Mouse (Mus musculus): ENCODE results near the gene Cep85l. TPM values are rescaled to one million over a fixed set of nuclear protein-coding genes. Genes with fewer than 3 reads are reported as not detected.
A peak's percentile ranks its signal among the peaks of the same experiment; 100 is the strongest.

Cep85l gene
- polyA plus RNA-seq, 1 experiment from 2014 or later: 8.8 TPM

DNA sequence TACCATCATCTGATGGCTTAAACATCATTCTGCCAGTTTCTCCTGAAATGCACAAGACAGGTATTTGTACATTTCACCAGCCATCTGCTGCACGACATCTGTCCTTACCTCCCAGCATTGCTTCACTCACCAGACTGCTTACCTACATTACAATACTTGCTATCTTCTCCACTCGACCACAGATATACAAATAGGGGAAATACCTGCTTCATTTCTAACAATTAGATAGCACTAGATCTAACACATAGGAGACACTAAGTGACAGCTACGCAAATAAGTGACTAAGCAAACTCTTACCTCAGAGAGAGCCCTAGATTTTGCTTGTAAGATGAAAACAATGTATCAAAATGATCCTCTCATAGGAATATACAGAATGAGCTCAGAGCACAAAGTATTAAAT, 26.1 kb downstream of the Cep85l start:
- H3K36me3 ChIP-seq: peaks cover 13% of the 10 kb centered on the region
- WGBS: 77% methylated on average over 3 of the region's 3 CpGs
- H3K4me1 ChIP-seq: no peaks in the 10 kb centered on the region

DNA sequence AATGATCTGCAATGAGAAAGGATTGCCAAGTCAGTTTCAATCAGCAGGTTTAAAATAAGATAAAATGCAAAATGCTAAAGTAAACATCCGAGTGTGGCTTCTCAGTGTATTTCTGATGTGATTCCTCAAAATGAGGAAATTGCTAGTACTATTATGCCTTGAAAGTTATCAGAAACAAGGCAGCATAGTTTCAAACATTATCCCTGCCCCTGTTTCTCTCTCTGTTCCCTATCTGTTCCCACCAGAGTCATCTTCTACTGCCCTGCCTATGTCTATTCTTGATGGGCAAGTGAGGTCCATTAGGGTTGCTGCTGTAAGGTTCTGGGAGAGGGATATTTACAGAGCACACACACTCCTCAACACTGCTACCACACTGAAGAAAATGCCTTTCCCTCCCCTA, 30.5 kb downstream of the Cep85l start:
- peaks cover 6% of the 10 kb centered on the region; the same call in 1 of the 2 replicates for H3K36me3 ChIP-seq
- H3K27ac ChIP-seq: no peak overlapping the region
- H3K4me3 ChIP-seq: no peak overlapping the region
- no peaks in the 10 kb centered on the region; the same call in 1 of the 2 replicates for H3K4me1 ChIP-seq
- WGBS: 71% methylated on average over 1 of the region's 1 CpGs
- H3K27me3 ChIP-seq: no peaks in the 10 kb centered on the region
- no peak overlapping the region for H3K9ac ChIP-seq
- no peak for ATAC-seq (ENCODE audit: borderline replicate concordance, extremely low read depth, low FRiP score, low TSS enrichment)
- no peaks in the 10 kb centered on the region for H3K9me3 ChIP-seq
- H3K4me2 ChIP-seq: no peak overlapping the region

More for the DNA sequence above, 26.1 kb downstream of the Cep85l start:
- Histone ChIP-seq H3K9ac (no peak overlapping the region), H3K27ac (no peak overlapping the region), H3K4me3 (no peak overlapping the region), H3K4me2 (no peak overlapping the region), H3K9me3 (no peaks in the 10 kb centered on the region), H3K27me3 (no peaks in the 10 kb centered on the region)
- no peak for ATAC-seq (ENCODE audit: borderline replicate concordance, extremely low read depth, low FRiP score, low TSS enrichment)

DNA sequence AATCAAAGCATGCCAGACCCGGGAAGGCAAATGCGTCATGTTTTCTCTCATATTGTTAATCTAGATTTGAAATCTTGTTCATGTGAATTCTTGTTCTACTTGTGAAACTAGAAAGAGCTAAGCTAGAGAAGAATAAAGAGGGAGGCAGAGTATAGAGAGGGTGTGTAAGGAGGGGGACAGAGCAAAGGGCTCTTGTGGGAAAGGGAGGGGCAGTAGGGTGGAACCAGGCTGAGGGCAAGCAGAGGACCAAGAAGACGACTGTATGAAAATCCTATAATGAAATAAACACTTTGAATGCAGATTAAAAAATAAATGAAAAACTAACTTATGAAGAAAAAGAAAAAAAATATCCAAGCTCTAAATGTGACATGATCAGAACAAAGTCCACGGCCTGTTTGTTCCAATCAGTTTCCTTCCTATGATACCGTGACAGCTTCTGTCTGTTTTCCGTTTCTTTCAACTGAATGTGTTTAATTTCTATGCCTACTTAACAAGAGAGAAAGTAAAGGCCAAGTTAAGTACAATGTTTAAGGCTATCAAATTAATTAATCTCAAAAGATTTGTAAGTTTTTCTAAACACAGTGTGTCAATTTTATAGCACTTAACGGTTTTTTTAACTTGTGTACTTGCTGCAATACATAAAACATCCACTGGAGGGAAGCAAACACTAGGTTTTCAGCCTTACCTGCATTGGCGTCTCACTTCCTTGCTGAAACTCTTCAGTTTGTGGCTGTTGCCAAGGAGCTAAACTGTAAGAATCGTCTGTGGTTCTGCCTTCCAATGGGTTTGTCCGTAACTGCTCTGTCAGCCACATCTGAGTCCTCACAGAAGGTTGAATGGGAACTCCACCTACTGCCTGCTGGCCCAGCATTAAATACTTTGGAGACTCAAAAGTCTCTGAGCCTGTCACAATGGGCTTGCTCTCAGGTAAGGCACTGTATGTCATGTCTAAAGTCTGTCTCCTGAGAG, 31.7 kb downstream of the Cep85l start:
- 54% methylated on average over 10 of the region's 10 CpGs for WGBS
- Histone ChIP-seq H3K9me3 (no peaks in the 10 kb centered on the region), H3K4me2 (no peak overlapping the region), H3K4me3 (no peak overlapping the region), H3K27me3 (no peaks in the 10 kb centered on the region), H3K27ac (no peak overlapping the region), H3K9ac (no peak overlapping the region), H3K36me3 (peaks cover 6% of the 10 kb centered on the region; the same call in 1 of the 2 replicates), H3K4me1 (peaks cover 5% of the 10 kb centered on the region)
- ATAC-seq (ENCODE audit: borderline replicate concordance, extremely low read depth, low FRiP score, low TSS enrichment): peak; percentile 46; the same call in 1 of the 2 replicates

DNA sequence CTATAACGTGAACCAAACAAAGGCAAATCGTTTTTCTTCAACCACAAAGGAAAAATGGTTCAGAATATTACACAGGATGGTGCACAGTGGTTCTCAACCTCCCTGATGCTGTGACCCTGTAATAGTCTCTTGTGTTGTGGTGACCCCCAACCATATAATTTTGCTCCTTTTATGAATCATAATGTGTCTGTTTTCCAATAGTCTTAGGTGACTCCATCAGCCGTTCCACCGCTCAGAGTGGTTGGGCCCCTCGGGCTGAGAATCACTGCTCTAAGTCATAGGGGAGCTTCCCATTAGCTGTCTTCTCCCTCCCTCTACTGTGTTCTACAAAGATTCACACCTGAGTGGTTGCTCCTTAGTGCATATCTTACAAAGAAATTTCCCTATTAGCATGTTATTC, 32.8 kb downstream of the Cep85l start:
- Histone ChIP-seq H3K27me3 (no peaks in the 10 kb centered on the region), H3K27ac (no peak overlapping the region), H3K4me1 (peaks cover 5% of the 10 kb centered on the region), H3K4me2 (no peak overlapping the region), H3K4me3 (no peak overlapping the region), H3K9ac (no peak overlapping the region), H3K36me3 (peaks cover 6% of the 10 kb centered on the region; the same call in 1 of the 2 replicates), H3K9me3 (no peaks in the 10 kb centered on the region)
- no peak for ATAC-seq (ENCODE audit: borderline replicate concordance, extremely low read depth, low FRiP score, low TSS enrichment)
- 83% methylated on average over 5 of the region's 5 CpGs for WGBS

DNA sequence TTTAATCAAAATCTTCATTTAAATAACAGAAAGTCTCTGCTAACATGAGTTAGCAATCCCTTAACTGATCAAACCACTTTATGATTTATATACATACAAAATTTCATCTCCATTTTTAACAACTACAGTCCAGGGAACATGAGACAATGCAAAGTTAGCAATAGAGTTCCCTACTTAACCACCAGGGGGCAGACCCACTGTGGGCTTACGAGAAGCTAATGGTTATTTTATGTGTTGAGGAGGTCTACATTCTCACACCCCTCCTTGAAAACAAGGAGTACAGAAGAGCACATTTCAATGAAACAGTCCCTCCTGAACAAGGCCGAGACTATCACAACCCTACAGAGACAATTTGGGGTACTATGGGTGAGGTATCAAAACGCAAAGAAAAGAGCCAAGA, 33.2 kb downstream of the Cep85l start:
- WGBS: 51% methylated on average over 3 of the region's 3 CpGs
- H3K9ac ChIP-seq: no peak overlapping the region

DNA sequence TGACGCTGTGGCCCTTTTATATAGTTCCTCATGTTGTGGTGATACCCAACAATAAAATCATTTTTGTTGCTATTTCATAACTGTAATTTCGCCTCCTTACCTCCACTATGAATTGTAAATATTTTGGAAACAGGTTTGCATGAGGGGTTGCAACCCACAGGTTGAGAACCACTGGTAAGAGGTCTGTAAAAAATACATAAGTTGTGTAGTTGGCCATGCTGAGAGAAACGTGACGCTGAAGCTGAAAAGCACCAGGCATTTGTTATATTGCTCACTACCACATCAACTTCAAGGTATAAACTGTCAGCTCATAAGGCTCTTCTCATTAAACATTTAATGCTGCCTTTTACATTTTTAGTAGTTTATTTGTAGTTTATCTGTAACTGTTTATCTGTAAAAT, 34.2 kb downstream of the Cep85l start:
- H3K4me2 ChIP-seq: no peak overlapping the region
- no peaks in the 10 kb centered on the region for H3K27me3 ChIP-seq
- H3K4me1 ChIP-seq: peaks cover 5% of the 10 kb centered on the region
- H3K36me3 ChIP-seq: peaks cover 6% of the 10 kb centered on the region; the same call in 1 of the 2 replicates
- ATAC-seq (ENCODE audit: borderline replicate concordance, extremely low read depth, low FRiP score, low TSS enrichment): no peak
- no peak overlapping the region for H3K27ac ChIP-seq
- no peaks in the 10 kb centered on the region for H3K9me3 ChIP-seq
- no peak overlapping the region for H3K4me3 ChIP-seq
- H3K9ac ChIP-seq: no peak overlapping the region
- WGBS: 81% methylated on average over 4 of the region's 4 CpGs

More for the DNA sequence above, 33.2 kb downstream of the Cep85l start:
- Histone ChIP-seq H3K4me1 (peaks cover 5% of the 10 kb centered on the region), H3K9me3 (no peaks in the 10 kb centered on the region), H3K27ac (no peak overlapping the region), H3K4me2 (no peak overlapping the region), H3K4me3 (no peak overlapping the region), H3K36me3 (peaks cover 6% of the 10 kb centered on the region; the same call in 1 of the 2 replicates), H3K27me3 (no peaks in the 10 kb centered on the region)
- ATAC-seq (ENCODE audit: borderline replicate concordance, extremely low read depth, low FRiP score, low TSS enrichment): no peak

DNA sequence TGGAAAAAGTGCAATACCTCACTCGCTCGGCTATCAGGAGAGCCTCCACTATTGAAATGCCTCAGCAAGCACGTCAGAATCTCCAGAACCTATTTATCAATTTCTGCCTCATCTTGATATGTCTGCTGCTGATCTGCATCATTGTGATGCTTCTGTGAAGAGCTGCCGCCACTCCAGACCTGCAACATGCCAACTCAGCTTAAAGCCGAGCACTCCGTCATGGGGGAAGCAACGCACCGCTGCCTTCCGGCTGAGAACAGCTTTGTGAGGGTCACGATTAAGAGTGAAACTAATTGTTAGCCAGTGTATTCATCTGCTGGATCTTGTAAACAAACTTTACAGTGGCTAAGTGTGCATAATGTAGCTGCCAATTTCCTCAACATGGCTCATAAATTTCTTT, 35.9 kb downstream of the Cep85l start:
- no peak overlapping the region for H3K4me3 ChIP-seq

DNA sequence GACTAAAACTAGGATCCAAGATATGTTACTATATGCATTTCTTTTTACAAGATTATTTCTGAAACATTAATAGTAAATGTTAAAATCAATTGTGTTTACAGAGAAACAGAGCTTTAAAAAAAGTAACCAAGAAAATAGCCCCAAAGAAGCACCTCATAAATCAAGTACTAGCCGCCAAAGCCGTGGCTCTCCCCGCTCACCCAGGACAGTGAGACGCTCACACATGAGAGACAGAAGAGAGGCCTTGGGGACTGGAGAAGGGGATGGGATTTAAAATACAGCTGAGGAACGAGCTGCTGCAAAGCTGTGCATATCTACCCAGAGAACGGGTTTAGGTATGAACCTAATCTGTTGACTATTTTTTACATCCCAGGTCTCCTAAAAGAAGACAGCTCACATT, 36.4 kb downstream of the Cep85l start:
- Histone ChIP-seq H3K36me3 (no peaks in the 10 kb centered on the region), H3K9me3 (no peaks in the 10 kb centered on the region), H3K9ac (no peak overlapping the region), H3K4me2 (no peak overlapping the region), H3K4me1 (peaks cover 5% of the 10 kb centered on the region), H3K4me3 (no peak overlapping the region), H3K27me3 (no peaks in the 10 kb centered on the region), H3K27ac (no peak overlapping the region)
- 39% methylated on average over 6 of the region's 6 CpGs for WGBS
- ATAC-seq (ENCODE audit: borderline replicate concordance, extremely low read depth, low FRiP score, low TSS enrichment): no peak; the same call in 1 of the 2 replicates

More for the DNA sequence above, 35.9 kb downstream of the Cep85l start:
- ATAC-seq (ENCODE audit: borderline replicate concordance, extremely low read depth, low FRiP score, low TSS enrichment): no peak
- 35% methylated on average over 10 of the region's 10 CpGs for WGBS
- Histone ChIP-seq H3K4me1 (peaks cover 5% of the 10 kb centered on the region), H3K27ac (no peak overlapping the region), H3K9me3 (no peaks in the 10 kb centered on the region), H3K36me3 (peaks cover 4% of the 10 kb centered on the region; the same call in 1 of the 2 replicates), H3K27me3 (no peaks in the 10 kb centered on the region), H3K4me2 (no peak overlapping the region; the same call in 1 of the 2 replicates), H3K9ac (no peak overlapping the region)

DNA sequence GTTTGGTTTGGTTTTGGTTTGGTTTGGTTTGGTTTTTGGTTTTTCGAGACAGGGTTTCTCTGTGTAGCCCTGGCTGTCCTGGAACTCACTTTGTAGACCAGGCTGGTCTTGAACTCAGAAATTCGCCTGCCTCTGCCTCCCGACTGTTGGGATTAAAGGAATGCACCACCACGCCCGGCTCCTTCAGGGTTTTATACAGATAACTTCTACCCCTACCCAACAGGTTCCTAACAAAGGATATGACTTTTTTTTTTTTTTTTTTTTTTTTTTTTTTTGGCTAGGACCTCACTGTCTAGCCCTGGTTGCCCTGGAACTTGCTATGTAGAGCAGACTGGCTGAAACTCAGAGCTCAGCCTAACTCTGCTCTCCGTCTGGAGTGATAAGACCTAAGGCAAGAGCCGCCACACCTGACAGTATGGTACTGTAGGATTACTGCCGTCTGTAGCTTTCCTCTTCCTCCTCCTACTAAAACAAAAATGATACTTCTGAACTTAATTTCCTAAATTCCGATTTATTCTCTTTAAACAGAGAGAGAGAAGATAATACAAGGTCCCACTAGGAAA, 37.5 kb downstream of the Cep85l start:
- no peak for ATAC-seq (ENCODE audit: borderline replicate concordance, extremely low read depth, low FRiP score, low TSS enrichment)
- no peaks in the 10 kb centered on the region for H3K9me3 ChIP-seq
- no peak overlapping the region for H3K9ac ChIP-seq
- no peak overlapping the region for H3K27ac ChIP-seq
- no peak overlapping the region for H3K4me2 ChIP-seq
- H3K4me1 ChIP-seq: peaks cover 5% of the 10 kb centered on the region; the same call in 1 of the 2 replicates
- no peak overlapping the region for H3K4me3 ChIP-seq
- no peaks in the 10 kb centered on the region for H3K36me3 ChIP-seq
- WGBS: 89% methylated on average over 9 of the region's 9 CpGs
- H3K27me3 ChIP-seq: no peaks in the 10 kb centered on the region

DNA sequence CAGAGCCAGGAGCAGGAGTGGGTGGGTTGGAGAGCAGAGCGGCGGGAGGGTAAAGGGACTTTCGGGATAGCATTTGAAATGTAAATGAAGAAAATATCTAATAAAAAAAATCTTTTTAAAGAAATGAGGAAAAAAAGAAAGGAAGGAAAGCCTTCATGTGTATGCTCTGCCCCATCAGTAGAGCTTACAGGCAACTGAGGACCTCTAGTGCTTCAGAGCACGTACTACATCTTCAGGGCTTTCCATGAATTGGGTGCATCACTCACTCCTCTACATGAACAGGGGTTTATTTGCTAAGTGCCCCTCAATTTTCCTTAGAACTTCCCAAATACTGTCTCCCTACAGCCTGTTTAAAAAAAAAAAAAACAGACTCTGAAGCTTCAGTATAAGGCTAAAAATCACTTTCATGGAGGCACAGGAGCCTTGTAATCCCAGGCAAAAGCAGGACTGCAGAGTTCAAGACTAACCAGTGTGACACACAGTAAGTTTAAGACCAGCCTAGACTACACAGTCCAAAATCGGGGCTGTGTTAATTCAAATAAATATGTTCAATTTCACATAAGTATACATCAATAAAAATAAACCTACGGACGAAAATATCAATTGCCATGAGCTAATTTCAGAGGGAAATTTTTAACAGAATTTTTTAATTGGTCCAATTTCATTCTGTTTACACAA, 38.3 kb downstream of the Cep85l start:
- Histone ChIP-seq H3K4me1 (peaks cover 8% of the 10 kb centered on the region; the same call in 1 of the 2 replicates), H3K4me3 (no peak overlapping the region), H3K9me3 (no peaks in the 10 kb centered on the region), H3K27me3 (no peaks in the 10 kb centered on the region), H3K9ac (no peak overlapping the region), H3K36me3 (no peaks in the 10 kb centered on the region), H3K27ac (no peak overlapping the region), H3K4me2 (no peak overlapping the region)
- WGBS: 85% methylated on average over 7 of the region's 7 CpGs
- ATAC-seq (ENCODE audit: borderline replicate concordance, extremely low read depth, low FRiP score, low TSS enrichment): no peak

DNA sequence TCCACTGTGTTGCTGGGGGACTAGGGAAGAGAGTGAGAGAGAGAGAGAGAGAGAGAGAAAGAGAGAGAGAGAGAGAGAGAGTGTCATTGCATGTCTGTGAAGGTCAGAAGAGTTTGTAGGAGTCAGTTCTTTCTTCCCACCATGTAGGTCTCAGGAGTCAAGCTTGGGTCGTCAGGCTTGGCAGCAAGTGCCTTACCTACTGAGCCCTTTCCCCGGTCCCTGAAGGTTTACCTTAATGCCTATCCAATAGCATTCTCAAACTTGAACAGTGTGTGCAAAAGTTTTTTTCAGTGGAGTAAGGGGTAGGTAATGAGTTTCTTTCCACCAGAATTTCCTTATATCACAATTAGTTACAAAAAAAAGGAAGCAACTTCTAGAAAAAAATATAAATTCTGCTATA, 40.7 kb downstream of the Cep85l start:
- Histone ChIP-seq H3K4me2 (no peak overlapping the region), H3K4me1 (peaks cover 14% of the 10 kb centered on the region), H3K27ac (no peak overlapping the region), H3K9ac (no peak overlapping the region), H3K36me3 (no peaks in the 10 kb centered on the region), H3K9me3 (no peaks in the 10 kb centered on the region), H3K4me3 (no peak overlapping the region), H3K27me3 (no peaks in the 10 kb centered on the region)
- ATAC-seq (ENCODE audit: borderline replicate concordance, extremely low read depth, low FRiP score, low TSS enrichment): no peak
- 56% methylated on average over 2 of the region's 2 CpGs for WGBS
